Mouse (Mus musculus) C2C12 (cell line): ENCODE results near the gene Hltf.

Experiments used
- CEBPB ChIP-seq: IDR thresholded peaks from one replicate; pipeline ENCODE4 v1.6.1; 2011; ENCODE audit warnings: low read depth, mild to moderate bottlenecking, control low read depth, moderate library complexity
- CTCF ChIP-seq: IDR thresholded peaks from one replicate; pipeline ENCODE4 v1.5.1; 2011; ENCODE audit not compliant: control insufficient read depth, insufficient read depth, insufficient read length
- FOSL1 ChIP-seq: IDR thresholded peaks from one replicate; pipeline ENCODE4 v1.8.0; 2011; ENCODE audit warnings: mild to moderate bottlenecking, low read length; ENCODE audit not compliant: poor library complexity, insufficient read depth, severe bottlenecking
- MAX ChIP-seq: IDR thresholded peaks from one replicate; pipeline ENCODE4 v1.6.1; 2011; ENCODE audit warnings: mild to moderate bottlenecking, control low read depth
- MYOD1 ChIP-seq: IDR thresholded peaks from one replicate; pipeline ENCODE4 v1.6.1; 2011; ENCODE audit warnings: low read depth; ENCODE audit not compliant: control insufficient read depth, insufficient read length
- MYOG ChIP-seq: IDR thresholded peaks from one replicate; pipeline ENCODE4 v1.6.1; 2011; ENCODE audit not compliant: control insufficient read depth, insufficient read length; ENCODE audit errors: extremely low read depth
- USF1 ChIP-seq: IDR thresholded peaks from one replicate; pipeline ENCODE4 v1.6.1; 2011; ENCODE audit warnings: low read depth, mild to moderate bottlenecking, control low read depth, moderate library complexity

DNA sequence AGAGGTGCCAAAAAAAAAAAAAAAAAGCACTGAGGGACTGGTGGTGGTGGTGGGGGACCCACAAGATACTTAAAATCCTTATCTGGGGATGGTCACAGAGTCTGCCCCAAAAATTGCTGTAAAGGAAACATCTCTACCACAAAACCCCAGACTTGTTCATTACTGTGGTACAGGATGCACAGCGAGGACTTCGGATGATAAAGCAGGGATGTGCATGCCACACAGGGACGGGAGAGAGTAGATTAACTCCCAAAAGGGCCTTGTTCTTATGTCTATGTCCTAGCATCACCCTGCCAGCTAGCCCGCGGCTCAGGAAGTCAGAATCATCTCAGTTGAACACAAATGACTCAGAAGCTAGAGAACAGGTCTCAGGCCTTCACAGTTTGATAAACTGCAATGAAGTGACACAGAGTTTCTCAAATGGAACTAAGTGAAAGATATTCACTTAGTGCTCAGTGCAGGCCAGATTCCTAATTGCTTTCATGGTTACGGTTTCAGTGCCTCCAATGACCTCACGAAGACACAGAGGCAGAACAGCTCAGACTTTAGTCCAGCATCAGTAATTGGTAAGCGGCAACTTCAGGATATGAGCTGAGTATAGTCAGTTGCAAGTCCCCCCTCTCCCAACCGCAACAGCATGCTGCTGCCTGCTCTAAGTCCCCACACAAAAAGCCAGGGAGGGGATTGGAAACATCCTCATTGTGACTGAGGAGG, 79.4 kb downstream of the Hltf start:
- TF ChIP-seq CTCF (no peak), MYOG (no peak), CEBPB (no peak), MAX (no peak), USF1 (no peak), MYOD1 (no peak), FOSL1 (no peak)
